Comparison of ENCODE assay signal across 7 mouse cellular contexts in genomic region chr19:5001666-5002406, GRCm38 (mm10). TPM values are rescaled to one million over a fixed set of nuclear protein-coding genes. Genes with fewer than 3 reads are reported as not detected.
DNase-seq lines count a peak whose midpoint lies in the region; ATAC-seq and TF ChIP-seq lines count a peak whose summit lies in the region.

No protein-coding gene starts in this region.

- H3K9me3 ChIP-seq in midbrain, embryonic 13.5 days, result peaks cover 4% of the 10 kb centered on the region; the same call in 1 of the 2 replicates

- peak overlapping the region; percentile 92 for H3K27ac ChIP-seq in midbrain, embryonic 13.5 days
- H3K27ac ChIP-seq in small intestine, adult 2 months (ENCODE audit: insufficient read depth, low read depth, low read length), result 0 out of 2 replicates have a peak overlapping the region, but pooled peaks have one; percentile 9

- TF ChIP-seq CTCF in small intestine, adult 2 months (IDR thresholded peaks at IDR 0.05; ENCODE audit: extremely low read depth, insufficient read length, insufficient replicate concordance, low read depth, low read length), result peak; percentile 83

- no peak for TF ChIP-seq POLR2A in small intestine, adult 2 months (IDR thresholded peaks at IDR 0.05; ENCODE audit: low read depth, low read length)

- peaks cover 15% of the 10 kb centered on the region; the same call in 1 of the 2 replicates for H3K27me3 ChIP-seq in midbrain, embryonic 13.5 days
- H3K27me3 ChIP-seq in small intestine, adult 2 months (ENCODE audit: control insufficient read depth, insufficient read depth, low read length), result 0 out of 2 replicates have a peak, but pooled peaks cover 6% of the 10 kb centered on the region

- DNase-seq in adrenal gland, adult 2 months, result peak; percentile 83
- DNase-seq in embryo, embryonic 11.5 days (ENCODE audit: low read depth, low spot score), result peak; percentile 83
- peak; percentile 95 for DNase-seq in heart, adult 11 months
- DNase-seq in kidney, adult 11 months, result peak; percentile 43
- DNase-seq in left cerebral cortex, postnatal 4 days, result peak; percentile 89

- peaks cover 26% of the 10 kb centered on the region for H3K4me1 ChIP-seq in midbrain, embryonic 13.5 days (replicated peaks)
- peaks cover 6% of the 10 kb centered on the region; the same call in 1 of the 2 replicates for H3K4me1 ChIP-seq in small intestine, adult 2 months (ENCODE audit: control insufficient read depth, insufficient read depth, insufficient read length, low read length)

- H3K9ac ChIP-seq in midbrain, embryonic 13.5 days (replicated peaks), result peak overlapping the region; percentile 67

- H3K36me3 ChIP-seq in midbrain, embryonic 13.5 days, result no peaks in the 10 kb centered on the region
- no peaks in the 10 kb centered on the region for H3K36me3 ChIP-seq in small intestine, adult 2 months (ENCODE audit: control insufficient read depth, insufficient read depth, low read length)

- WGBS in midbrain, embryonic 13.5 days, result under 1% methylated on average over 39 of the region's 39 CpGs
- 3% methylated on average over 39 of the region's 39 CpGs for WGBS in small intestine, adult 2 months

- H3K4me3 ChIP-seq in midbrain, embryonic 13.5 days (replicated peaks), result peak overlapping the region; percentile 37
- no peak overlapping the region for H3K4me3 ChIP-seq in small intestine, adult 2 months (ENCODE audit: low read depth, low read length)

- peak overlapping the region; percentile 64 for H3K4me2 ChIP-seq in midbrain, embryonic 13.5 days (replicated peaks)

- peak; percentile 98 for ATAC-seq in midbrain, embryonic 13.5 days

- intact Hi-C loops in left cerebral cortex, postnatal 4 days (cut with DNase I), result loop anchor here (1.0 kb wide), 1 partner anchor 21 kb away; no protein-coding TSS in a partner anchor

RNA-seq across cellular contexts. Expression of gene Npas4, which starts 11.7 kb away (rescaled TPM):
- total RNA-seq in adrenal gland, adult 2 months (2021), result under 1 TPM; 0.43 to 0.55 TPM
- polyA plus RNA-seq in adrenal gland, adult 2 months (2012; rRNA removed), result 1.1 and 1.3 TPM in 2 replicates
- total RNA-seq in left cerebral cortex, postnatal 4 days (2021), result 1 to 10 TPM; 5.5 to 6.8 TPM
- 0.31 and 0.32 TPM in 2 replicates for polyA plus RNA-seq in midbrain, embryonic 13.5 days (2015; fragmentation: Nextera tagmentation; extraction: Ambion mirVana)
- polyA plus RNA-seq in small intestine, adult 2 months (2012; rRNA removed), result 0.96 and 1.1 TPM in 2 replicates

RNA-seq across cellular contexts. Expression of gene Slc29a2, which starts 21.8 kb away (rescaled TPM):
- 1 to 10 TPM; 4.3 to 6.9 TPM for total RNA-seq in adrenal gland, adult 2 months (2021)
- polyA plus RNA-seq in adrenal gland, adult 2 months (2012; rRNA removed), result 12.6 and 13.4 TPM in 2 replicates
- total RNA-seq in left cerebral cortex, postnatal 4 days (2021), result 10 to 100 TPM; 29.5 to 32.1 TPM
- 7.8 TPM in 2 replicates for polyA plus RNA-seq in midbrain, embryonic 13.5 days (2015; fragmentation: Nextera tagmentation; extraction: Ambion mirVana)
- polyA plus RNA-seq in small intestine, adult 2 months (2012; rRNA removed), result 2.6 and 4.4 TPM in 2 replicates

RNA-seq across cellular contexts. Expression of gene B4gat1, which starts 36.8 kb away (rescaled TPM):
- total RNA-seq in adrenal gland, adult 2 months (2021), result 10 to 100 TPM; 27.8 to 44.9 TPM
- 49.9 and 51.8 TPM in 2 replicates for polyA plus RNA-seq in adrenal gland, adult 2 months (2012; rRNA removed)
- total RNA-seq in left cerebral cortex, postnatal 4 days (2021), result 10 to 100 TPM; 64.1 to 76.4 TPM
- 52.9 and 54.3 TPM in 2 replicates for polyA plus RNA-seq in midbrain, embryonic 13.5 days (2015; fragmentation: Nextera tagmentation; extraction: Ambion mirVana)
- 11.4 and 18.1 TPM in 2 replicates for polyA plus RNA-seq in small intestine, adult 2 months (2012; rRNA removed)

RNA-seq across cellular contexts. Expression of gene AC124502.3, which starts 36.9 kb away (rescaled TPM):
- 1 to 10 TPM; 1.6 to 2.6 TPM for total RNA-seq in adrenal gland, adult 2 months (2021)
- polyA plus RNA-seq in adrenal gland, adult 2 months (2012; rRNA removed), result 0.55 and 0.89 TPM in 2 replicates
- total RNA-seq in left cerebral cortex, postnatal 4 days (2021), result 1 to 10 TPM; 5.3 to 5.5 TPM
- polyA plus RNA-seq in midbrain, embryonic 13.5 days (2015; fragmentation: Nextera tagmentation; extraction: Ambion mirVana), result 3.9 and 4.3 TPM in 2 replicates
- polyA plus RNA-seq in small intestine, adult 2 months (2012; rRNA removed), result 0.99 and 1.2 TPM in 2 replicates

RNA-seq across cellular contexts. Expression of gene Brms1, which starts 39.3 kb away (rescaled TPM):
- total RNA-seq in adrenal gland, adult 2 months (2021), result 10 to 100 TPM; 28.5 to 28.8 TPM
- 30.3 and 36.2 TPM in 2 replicates for polyA plus RNA-seq in adrenal gland, adult 2 months (2012; rRNA removed)
- total RNA-seq in left cerebral cortex, postnatal 4 days (2021), result 10 to 100 TPM; 14.5 to 15.5 TPM
- 52.6 and 58.9 TPM in 2 replicates for polyA plus RNA-seq in midbrain, embryonic 13.5 days (2015; fragmentation: Nextera tagmentation; extraction: Ambion mirVana)
- 22.5 and 47.0 TPM in 2 replicates for polyA plus RNA-seq in small intestine, adult 2 months (2012; rRNA removed)

Comparison
In these comparisons a context has a peak if more than half of its experiments do, and no peak if none do; other contexts are left out.
1. DNase-seq: peak in every context shown above with its lines; median percentile 95 in heart, adult 11 months; 89 in left cerebral cortex, postnatal 4 days; 83 in adrenal gland, adult 2 months; 83 in embryo, embryonic 11.5 days; 43 in kidney, adult 11 months.